Mouse (Mus musculus) forelimb bud, embryonic 11.5 days (tissue): Measurements from ENCODE around the gene B4galnt4.

ENCODE experiments used
- DNase-seq: peaks from one replicate; pipeline ENCODE4 v3.0.0-alpha.2; 2012; ENCODE audit warnings: low read depth, low spot score

Gene B4galnt4

GRCm38 (mm10) chr7:141041661-141042060, 19.2 kb upstream of the B4galnt4 start:
- no peak for DNase-seq

GRCm38 (mm10) chr7:141042539-141042938, 18.4 kb upstream of the B4galnt4 start:
- DNase-seq, result no peak

DNA sequence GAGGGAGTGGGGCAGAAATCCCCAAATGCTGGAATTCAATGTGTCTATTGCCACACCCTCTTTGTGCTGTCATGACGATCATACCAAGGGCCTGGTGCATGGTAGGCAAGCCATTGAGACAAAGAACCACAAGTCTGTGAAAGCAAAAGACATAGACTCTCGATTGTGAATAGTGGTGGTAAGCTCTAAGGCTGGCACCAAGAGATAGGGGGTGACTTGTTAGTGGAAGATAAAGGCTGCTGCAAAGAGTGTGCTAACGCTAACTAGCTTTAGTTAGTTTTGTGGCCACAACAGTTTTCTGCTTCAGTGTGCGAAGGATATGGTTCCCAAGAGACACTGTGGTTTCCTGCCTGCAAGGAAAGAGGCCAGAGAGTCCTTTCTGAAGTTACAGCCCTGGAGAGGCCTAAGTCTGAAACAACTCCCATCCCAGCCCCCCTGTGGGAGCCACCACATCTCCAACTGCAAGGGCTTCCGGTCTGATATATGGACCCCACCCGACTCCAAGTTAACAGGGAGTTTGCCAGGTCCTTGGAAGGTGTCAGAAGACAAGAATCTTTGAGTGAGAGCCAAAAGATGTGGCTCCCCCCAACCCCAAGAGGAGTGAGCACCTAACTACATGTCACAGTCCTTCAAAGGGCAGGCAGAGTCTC, 13.8 kb upstream of the B4galnt4 start:
- DNase-seq, result no peak

DNA sequence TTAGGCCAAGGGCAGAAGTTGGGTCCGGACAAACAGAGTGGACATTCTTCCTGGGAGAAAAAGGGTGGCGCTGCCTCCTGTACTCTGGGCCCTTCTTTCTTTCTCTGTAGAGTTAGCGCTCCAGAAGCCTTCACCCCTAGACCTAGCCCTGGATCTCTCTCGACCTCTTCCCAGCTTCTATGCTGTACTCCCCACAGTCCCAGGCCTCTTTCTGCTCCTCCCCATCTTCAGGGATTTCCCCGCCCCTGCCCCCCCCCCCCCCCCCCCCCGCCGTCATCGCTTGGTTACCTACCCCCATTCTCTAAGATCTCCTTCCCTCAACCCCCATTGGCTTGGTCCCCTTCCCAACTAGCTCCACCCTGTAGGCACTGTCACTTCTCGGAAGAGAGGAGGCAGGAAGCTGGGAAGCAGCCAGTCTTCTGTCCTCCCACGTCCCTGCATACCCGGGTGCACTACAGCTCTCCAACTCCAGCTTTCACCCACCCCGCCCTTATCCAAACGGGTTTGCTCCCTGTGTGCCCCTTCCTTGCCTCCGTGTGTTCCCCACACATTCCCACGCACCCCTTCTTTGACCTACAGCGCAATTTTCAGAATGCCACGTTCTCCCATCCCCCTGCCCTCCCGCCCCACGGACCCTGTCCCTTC, 13.2 kb upstream of the B4galnt4 start:
- no peak for DNase-seq

DNA sequence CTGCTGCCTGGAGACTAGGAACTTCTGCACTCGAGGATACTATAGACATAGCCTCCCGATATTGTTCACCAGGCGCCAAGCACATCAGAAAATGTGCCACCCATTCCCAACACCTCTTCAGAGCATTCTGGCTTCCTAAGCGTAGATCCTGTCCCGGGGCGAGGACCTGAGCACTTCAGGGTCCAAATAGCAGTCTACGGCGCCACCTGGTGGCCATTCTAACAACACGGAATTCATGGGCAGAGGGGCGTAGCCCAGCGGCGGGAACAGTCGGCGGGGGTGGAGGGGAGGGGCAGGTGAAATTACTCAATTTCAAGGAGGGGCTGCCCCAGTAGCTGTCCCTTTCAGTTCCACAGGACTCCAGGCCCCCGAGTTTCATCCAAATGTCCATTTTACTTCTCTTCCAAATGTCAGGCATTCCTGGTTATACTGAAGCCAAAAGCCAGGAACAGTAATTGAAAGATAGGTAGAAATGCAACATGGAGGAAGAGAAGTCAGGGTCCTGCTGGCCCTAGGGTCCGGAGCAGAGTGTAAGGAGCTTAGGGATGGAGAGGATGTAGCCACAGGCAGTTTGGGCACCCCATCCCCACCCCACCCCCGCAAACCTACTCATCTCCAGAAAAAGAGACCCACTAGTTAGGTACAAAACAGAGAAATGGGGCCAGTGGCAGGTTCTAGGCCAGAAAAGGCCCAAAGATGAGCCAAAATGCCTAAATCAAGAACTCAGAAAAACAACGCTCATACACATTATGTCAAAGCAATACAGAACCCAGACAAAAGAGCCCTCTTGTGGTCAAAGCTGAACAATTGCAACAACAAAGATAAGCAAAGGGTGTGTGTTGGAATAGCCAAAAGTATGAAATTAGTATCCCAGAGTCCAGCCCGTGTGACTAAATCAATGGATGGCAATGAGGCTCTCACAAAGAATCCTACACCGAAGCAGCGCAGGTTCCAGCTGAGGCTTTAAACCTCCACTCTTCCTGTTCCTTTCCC, 12.4 kb upstream of the B4galnt4 start:
- DNase-seq, result peak; percentile 95

DNA sequence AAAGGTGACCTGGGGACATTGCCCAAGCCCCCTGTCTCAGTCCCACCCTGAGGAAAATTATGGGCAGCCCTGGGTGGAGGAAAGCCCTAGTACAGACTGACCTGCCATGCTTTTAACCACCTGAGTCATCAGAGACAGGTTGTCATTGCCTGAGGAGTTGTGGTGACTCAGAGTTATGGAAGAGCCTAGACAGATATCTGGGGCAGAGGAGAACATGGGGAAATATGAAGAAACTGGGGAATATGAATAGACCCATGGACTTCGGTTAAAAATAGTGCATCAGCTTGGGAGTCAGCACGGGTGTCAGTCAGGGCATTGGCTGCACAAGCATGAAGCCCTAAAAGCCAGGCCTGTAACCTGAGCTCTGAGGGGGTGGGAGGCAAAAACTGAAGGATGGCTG, 11.6 kb upstream of the B4galnt4 start:
- no peak for DNase-seq

DNA sequence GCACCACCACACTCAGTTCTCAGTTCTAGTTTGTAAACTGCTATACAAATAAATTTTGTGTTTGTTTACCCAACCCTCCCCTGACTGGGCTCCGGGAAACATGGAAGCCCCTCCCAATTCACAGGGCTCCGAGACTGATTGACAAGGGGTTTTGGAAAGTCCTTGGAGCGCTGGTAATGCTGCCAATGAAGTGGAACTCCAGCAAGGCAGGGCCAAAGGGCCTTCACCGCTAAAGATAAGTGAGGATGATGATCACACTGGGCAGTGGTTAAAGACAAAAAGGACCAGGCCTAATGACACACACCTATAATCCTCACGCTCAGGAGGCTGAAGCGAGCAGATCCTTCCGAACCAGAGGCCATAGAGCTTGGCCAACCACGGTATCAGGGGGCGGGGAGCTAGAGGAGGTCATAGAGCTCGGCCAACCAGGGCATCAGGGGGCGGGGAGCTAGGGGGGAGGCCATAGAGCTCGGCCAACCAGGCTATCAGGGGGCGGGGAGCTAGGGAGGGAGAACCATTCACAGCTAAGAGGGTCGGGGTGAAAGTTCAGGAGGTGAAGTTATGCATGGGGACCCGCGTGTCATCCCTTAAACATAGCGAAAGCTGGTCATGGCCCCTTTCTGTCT, 9.7 kb upstream of the B4galnt4 start:
- DNase-seq, result no peak

- no peak for DNase-seq
Observed at GRCm38 (mm10) chr7:141052016-141052415, 8.9 kb upstream of the B4galnt4 start.

- no peak for DNase-seq
Observed at GRCm38 (mm10) chr7:141052421-141052820, 8.5 kb upstream of the B4galnt4 start.

DNA sequence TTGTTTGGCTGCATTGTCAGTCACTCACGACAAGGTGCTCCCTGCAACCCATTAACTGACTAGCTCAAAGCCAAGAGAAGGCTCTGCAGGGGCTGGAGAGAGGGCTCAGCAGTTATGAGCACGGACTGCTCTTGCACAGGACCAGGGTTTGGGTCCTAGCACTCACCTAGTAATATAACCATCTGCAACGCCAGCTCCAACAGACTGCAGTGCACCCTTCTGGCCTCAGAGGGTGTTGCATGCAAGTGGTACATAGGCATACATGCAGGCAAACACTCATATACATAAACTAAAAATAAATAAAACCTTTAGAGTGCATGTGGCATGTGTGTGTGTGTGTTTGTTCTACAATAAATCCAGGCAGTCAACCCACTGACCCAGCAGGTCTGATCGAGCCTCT, 5.1 kb upstream of the B4galnt4 start:
- no peak for DNase-seq

GRCm38 (mm10) chr7:141056976-141057375, 3.9 kb upstream of the B4galnt4 start:
- no peak for DNase-seq

GRCm38 (mm10) chr7:141057541-141057940, 3.4 kb upstream of the B4galnt4 start:
- no peak for DNase-seq

DNA sequence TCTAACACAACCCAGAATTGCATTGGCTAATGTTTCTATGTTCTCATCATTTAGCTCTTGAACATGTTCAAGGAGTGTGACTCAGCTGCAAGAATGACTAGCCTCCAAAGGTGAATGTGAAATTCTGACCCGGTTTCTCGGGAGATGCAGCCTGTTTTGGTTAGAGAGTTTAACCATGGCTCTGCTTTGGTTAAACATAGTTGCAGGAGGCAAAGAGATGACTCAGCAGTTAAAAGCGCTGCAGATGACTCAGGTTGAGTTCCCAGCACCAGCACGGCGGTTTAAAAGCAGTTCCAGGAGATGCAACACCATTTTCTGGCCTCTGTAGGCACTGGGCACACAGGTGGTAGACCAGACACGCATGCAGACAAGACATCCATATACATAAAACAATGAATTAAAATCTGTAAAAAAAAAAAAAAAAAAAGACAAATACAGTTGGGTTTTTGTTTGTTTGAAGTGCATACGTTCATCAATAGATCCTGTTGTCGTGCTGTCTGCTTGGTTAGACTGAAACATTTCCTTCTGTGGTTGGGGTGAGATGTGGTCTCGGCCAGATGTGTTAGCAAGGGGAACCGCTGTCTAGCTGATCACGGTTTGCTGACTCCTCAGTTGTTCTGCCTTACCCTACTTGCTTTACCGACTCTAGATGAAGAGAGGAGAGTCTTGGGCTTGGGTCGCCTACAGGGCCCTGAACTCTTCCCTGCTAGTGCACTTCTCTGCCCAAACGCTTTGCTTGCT, 2.1 kb upstream of the B4galnt4 start:
- DNase-seq, result no peak

GRCm38 (mm10) chr7:141059929-141060328, 975 bp upstream of the B4galnt4 start:
- DNase-seq, result no peak

DNA sequence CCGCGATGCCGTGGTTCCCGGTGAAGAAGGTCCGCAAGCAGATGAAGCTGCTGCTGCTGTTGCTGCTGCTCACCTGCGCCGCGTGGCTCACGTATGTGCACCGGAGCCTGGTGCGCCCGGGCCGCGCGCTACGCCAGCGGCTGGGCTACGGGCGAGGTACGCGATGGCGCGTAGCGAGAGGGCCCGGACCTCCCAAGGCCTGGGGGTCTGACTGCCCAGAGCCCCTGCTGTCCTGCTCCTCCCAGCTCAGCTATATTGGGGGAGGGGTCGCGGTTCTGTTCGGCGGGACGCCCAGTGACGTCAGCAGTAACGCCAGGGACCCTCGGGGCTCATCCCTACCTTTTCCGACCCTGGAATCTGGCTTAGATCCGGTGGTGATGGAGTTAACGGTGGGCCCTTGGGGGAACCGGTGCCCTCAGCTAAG, 377 bp downstream of the B4galnt4 start:
- no peak for DNase-seq

DNA sequence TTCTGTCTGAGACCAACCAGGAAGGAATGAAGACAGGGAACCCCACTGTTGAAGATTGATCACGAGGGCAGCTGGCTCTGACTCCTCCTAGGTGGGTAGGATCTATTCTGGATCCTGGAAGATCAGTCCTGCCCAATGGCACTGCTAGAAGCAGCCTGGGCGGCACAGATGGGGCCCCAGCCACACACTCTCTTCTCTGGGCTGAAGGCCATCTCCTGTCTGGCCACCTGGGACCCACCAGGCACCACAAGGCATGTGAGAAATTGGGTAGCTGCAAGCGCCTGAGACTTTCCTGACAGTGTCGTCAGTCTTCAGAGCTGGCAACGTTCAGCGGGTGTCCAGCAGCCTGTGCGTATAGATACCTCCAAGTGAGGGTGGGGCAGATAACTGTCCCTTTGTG, 1.6 kb downstream of the B4galnt4 start:
- DNase-seq, result no peak

DNA sequence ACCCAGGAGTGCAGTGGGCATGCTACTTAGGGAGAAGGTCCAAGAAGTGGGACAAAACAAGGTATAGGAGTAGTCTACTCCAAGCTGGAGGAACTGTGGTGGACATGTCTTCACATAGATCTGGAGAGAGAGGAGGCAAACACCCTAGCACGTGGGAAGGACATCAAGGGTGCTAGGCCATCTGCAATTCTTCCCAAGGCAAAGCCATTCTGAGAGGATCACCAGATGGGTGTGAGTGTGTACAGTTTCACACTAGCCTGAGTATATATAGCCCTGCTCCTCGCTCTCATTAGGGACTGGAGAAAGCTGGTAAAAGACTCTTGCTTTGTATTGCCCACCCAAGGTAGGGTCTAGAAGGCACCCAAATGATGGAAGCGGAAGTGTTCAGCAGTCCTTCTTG, 2.4 kb downstream of the B4galnt4 start:
- no peak for DNase-seq

DNA sequence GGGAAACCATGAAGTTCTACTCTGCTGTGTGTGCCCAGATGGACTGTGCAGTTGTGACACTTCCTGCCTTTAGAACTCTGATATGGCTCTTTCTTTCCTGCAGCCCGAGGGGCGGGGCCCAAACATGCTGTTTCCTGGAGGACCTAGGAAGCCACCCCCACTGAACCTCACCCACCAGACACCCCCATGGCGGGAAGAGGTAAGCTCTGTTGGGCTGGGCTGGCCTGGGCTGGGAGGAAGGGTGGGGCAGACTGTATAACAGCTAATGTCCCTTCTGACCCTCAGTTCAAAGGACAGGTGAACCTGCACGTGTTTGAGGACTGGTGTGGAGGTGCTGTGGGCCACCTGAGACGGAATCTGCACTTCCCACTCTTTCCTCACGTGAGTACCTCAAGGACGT, 3.3 kb downstream of the B4galnt4 start:
- no peak for DNase-seq

DNA sequence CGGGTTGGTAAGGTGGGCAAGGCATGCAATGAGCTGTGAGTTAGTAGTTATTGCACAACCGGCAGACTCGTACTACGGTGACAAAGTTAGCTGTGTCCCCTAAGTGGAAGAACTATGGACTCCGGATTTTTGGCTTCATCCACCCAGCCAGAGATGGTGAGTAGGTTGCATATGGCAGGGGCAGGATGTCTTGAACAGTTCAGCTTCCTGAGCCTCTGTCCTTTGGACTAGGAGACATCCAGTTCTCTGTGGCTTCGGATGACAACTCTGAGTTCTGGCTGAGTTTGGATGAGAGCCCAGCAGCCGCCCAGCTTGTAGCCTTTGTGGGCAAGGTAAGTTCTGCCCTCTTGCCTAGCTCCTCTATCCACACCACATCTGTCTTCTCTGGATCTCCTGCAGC, 3.7 kb downstream of the B4galnt4 start:
- no peak for DNase-seq

DNA sequence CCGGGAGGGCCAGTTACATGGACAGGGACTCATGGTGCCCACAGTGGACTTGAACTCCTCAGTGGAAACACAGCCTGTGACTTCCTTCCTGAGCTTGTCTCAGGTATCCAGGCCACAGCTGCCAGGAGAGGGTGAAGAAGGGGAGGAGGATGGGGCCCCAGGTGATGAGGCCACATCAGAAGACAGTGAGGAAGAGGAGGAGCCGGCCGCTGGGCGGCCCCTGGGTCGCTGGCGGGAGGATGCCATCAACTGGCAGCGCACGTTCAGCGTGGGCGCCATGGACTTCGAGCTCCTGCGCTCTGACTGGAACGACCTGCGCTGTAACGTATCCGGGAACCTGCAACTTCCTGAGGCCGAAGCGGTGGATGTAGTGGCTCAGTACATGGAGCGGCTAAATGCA, 7.4 kb downstream of the B4galnt4 start:
- DNase-seq, result no peak
